Mouse (Mus musculus) ovary, postnatal 36 days (tissue): ENCODE results near the gene Kbtbd8.

Experiments used
- DNase-seq: peaks from one replicate; pipeline ENCODE4 v3.0.0; 2022; ENCODE audit warnings: low spot score, mixed read lengths

Kbtbd8 gene

DNA sequence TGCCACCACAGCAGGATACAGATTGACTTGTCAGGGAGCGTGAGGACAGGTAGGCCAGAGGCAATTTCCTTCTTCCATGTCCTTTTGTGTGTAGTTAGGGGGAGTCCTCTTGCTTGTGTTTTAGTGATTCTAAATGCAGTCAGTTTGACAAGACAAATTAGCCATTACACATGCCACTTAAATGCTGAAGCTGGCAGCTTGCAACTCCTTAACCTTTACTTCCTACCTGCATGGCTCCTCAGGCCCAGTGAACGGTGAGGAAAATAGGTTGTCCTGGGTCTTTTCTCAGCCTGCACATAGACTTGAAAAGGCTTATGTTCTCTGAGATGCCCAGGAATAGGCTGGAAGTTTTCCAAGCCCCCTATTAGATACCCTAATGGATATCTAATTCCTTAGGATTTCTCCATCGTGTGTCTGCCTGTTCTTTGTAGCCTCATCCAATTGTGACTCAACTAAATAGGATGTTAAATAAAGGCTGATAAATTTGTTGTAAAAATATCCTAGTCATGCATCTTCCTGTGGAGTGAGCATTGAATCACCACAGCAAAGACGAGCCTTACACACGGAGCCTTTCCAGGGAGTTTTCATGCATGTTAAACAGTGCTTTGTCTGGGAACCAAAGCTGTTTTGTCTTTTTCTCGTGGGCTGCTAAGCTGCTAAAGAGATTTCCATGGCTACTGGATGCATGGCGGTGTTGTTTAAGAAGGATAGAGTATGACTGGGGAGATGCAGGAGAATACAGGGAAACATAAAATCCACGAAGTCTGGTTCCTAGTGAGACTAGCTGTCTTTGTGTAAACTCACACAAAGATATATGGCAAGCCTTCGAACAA lies 57.5 kb downstream of the Kbtbd8 start:
- no peak for DNase-seq
